Mouse (Mus musculus): ENCODE results near the gene Plekhj1.

Gene Plekhj1

GRCm38 (mm10) chr10:80806341-80807056, 8.1 kb upstream of the Plekhj1 start:
- intact Hi-C loops (cut with DNase I): loop anchor here (5.0 kb wide), 1 partner anchor 59 kb away; no protein-coding TSS in a partner anchor

- intact Hi-C loops (cut with DNase I): loop anchor here (5.0 kb wide), 1 partner anchor 59 kb away; no protein-coding TSS in a partner anchor
Measured at GRCm38 (mm10) chr10:80805925-80806324, 7.5 kb upstream of the Plekhj1 start.

DNA sequence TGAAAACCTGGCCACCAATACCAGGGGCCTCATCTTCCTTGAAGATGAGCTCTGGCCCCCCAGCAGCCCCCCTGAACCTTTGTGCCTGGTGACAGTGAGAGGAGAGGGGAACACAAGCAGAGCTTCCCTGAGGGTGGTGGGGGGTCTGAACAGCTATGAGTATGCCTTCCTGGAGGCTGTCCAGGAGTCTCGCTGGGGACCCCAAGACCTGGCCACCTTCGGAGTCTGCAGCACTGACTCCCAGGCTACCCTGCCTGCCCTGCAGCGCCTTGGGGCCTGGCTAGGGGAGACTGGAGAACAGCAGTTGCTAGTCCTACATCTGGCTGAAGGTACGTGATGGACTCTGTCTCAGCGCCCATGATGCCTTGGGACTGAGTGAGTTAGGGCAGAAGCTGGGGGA, 6.9 kb upstream of the Plekhj1 start:
- intact Hi-C loops (cut with DNase I): loop anchor here (5.0 kb wide), 1 partner anchor 58 kb away; no protein-coding TSS in a partner anchor

- intact Hi-C loops (cut with DNase I): loop anchor here (5.0 kb wide), 1 partner anchor 58 kb away; no protein-coding TSS in a partner anchor
Measured at GRCm38 (mm10) chr10:80804916-80805315, 6.5 kb upstream of the Plekhj1 start, which contains the start of gene Amh. TSS of gene Amh (plus strand) at chr10:80805243.

DNA sequence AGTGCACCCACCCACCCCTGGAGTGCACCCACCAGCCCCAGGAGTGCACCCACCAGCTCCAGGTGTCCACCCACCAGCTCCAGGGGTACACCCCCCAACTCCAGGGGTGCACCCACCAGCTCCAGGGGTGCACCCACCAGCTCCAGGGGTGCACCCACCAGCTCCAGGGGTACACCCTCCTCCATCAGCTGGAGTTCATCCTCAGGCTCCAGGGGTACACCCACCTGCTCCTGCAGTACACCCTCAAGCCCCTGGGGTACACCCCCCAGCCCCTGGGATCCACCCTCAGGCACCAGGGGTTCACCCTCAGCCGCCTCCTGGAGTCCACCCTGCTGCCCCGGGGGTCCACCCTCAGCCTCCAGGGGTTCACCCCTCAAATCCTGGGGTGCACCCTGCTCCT, 5.9 kb upstream of the Plekhj1 start:
- intact Hi-C loops (cut with DNase I): no loop called here

GRCm38 (mm10) chr10:80802996-80803395, 4.6 kb upstream of the Plekhj1 start:
- intact Hi-C loops (cut with DNase I): no loop called here

DNA sequence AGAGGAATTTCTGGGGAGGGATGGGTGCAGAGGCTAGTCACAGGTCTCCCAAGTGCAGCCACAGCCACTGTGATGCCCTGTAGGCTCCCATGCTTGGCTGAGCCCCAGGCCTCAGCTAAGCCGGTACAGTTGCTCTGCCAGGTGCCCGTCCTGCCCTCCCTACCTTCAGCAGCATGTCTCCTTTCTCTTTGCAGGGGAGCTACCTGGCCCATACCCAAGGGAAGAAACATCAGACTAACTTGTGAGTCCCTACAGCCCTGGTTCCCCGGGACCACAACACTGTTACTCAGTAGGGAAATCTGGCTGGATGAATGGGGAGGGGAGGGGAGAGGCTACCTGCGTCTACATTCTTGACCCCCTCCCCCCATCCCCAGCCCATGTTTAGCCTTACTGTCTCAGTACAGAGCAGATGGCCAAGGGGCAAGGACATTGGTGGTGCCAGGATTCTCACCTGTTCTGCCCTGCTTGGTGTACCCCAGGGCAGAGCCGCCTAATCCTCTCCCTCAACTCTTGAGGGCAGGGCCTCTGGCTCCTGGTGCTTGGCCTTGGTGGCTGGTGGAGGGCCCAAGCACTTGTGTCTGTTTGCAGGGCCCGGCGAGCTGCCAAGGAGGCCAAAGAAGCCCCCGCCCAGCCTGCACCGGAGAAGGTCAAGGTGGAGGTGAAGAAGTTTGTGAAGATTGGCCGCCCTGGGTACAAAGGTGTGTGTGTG, 3.9 kb upstream of the Plekhj1 start:
- intact Hi-C loops (cut with DNase I): no loop called here

- intact Hi-C loops (cut with DNase I): loop anchor here (2.0 kb wide), 1 partner anchor 44 kb away; the partner anchor contains the start of gene Dot1l
Measured at GRCm38 (mm10) chr10:80799070-80799566, 692 bp upstream of the Plekhj1 start.

DNA sequence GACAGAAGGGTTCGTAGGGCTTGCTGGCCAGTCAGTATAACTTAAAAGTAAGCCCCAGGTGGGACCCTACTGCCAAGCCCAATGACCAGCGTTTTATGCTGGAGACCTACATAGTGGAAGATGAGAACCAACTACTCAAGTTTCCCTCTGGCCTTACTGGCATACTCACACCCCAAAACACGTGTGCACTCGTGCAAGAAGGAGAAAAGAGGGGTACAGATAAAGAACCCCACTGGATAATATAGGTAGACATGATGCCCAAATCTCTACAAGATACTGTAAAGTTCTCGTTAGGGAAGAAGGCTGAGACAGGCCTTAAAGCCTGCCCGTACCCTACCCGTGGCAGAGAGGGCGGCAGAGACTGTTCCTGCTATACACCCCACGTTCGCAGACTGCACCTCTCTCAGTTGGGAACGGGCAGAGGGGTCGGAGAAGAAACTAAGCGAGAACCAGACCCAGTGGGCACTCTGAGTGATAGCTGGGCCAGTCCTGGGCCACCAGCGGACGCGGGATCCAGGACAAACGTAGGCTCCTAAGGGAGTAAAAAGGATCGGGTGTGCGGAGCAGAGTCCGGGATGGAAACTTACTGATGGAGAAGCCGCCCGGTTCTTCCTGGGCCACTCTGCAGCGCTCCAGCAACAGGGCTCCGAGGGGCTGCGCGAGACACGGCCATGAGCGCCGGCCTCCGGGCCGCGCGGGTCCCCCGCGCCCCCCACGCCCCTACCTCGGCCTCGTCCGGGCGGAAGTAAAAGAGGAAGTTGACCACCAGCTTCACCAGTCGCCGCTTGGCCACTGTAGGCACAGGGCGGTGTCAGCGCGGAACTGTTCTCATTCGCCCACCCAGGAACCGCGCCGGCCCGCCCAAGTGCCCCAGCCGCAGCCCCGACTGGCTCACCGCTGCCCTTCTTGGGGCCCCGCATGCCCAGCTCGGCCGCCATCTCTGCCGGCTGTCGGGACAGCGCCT, 958 bp downstream of the Plekhj1 start:
- intact Hi-C loops (cut with DNase I): loop anchor here (2.0 kb wide), 1 partner anchor 43 kb away; the partner anchor contains the start of gene Dot1l

- intact Hi-C loops (cut with DNase I): no loop called here
Measured at GRCm38 (mm10) chr10:80796307-80796848, 2.0 kb downstream of the Plekhj1 start.

DNA sequence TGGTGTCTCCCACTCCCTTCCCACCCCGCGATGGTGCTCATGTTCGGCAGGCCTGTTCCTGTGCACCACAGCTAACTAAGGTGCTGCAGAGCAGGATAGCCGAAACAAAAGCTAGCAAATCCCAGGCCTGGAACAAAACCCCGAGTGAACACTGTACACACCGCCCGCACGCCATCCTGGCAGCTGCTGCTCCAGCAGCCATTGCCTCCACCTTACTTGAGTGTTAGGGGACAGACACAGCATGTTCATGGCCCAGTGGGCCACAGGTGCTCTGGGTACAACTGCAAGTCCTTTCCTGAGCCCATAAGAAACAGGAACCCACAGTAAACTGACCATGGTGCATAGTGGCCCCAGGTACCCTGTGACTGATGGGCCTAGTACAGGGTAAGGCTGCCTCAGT, 3.7 kb downstream of the Plekhj1 start:
- intact Hi-C loops (cut with DNase I): no loop called here

- intact Hi-C loops (cut with DNase I): no loop called here
Measured at GRCm38 (mm10) chr10:80793803-80794202, 4.6 kb downstream of the Plekhj1 start.

DNA sequence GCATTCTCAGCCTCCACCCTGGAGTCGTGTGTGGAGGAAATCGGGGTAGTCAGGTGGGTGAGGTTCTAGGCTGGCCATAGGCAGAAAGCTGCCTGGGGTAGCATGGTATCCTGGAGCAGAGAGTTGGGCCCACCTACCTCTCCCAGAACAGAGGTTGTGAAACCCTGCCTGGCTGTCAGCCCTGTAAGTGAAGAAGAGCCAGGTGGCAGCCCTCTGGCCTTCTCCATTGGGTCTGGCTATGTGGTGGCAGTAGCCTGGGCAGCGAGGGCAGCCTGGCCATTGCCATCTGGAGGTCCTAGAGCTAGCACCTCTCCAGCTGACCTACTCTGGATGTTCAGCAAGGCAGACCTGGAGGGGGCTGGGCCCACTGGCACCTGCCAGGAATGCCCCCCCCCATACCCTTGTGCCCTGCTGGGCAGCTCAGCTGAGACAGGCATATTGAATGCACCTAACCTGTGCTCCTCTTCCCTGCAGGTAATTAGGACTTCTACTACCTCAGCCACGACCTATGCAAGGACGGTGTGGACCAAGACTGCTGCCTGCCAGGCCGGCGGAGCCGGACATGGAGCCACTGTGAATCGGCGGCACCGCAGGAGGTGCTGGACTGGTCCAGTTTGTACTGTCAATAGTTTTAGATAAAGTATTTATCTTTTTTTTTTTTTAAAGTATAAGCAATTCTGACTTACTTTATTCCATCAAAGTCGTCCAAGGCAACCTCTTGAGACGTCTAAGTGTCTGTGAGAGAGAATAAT, 5.2 kb downstream of the Plekhj1 start:
- intact Hi-C loops (cut with DNase I): no loop called here

GRCm38 (mm10) chr10:80792175-80793032, 6.0 kb downstream of the Plekhj1 start:
- intact Hi-C loops (cut with DNase I): no loop called here

- intact Hi-C loops (cut with DNase I): no loop called here
Measured at GRCm38 (mm10) chr10:80791476-80792174, 6.8 kb downstream of the Plekhj1 start.

DNA sequence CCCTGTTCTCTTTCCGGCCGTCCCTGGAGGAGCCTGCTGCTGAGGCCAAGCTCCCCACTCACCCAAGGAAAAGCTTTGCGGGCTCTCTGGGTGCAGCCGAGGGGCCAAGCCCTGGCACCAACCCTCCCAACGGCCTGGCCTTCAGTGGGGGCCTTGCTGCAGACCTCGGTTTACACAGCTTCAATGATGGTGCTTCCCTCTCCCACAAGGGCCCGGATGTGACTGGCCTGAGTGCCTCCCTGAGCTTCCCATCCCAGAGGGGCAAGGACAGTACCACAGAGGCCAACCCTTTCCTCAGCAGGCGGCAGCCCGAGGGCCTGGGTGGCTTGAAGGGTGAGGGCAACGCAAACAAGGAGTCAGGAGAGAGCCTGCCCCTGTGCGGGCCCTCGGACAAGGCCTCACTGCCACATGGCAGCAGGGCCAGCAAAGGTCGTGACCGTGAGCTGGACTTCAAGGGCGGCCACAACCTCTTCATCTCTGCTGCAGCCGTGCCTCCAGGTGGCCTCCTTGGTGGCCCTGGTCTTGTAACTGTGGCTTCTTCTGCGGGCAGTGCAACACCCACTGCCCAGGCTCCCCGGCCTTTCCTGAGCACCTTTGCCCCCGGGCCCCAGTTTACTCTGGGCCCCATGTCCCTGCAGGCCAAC, 7.5 kb downstream of the Plekhj1 start:
- intact Hi-C loops (cut with DNase I): no loop called here

- intact Hi-C loops (cut with DNase I): no loop called here
Measured at GRCm38 (mm10) chr10:80787517-80787916, 10.9 kb downstream of the Plekhj1 start.

GRCm38 (mm10) chr10:80785963-80786362, 12.5 kb downstream of the Plekhj1 start:
- intact Hi-C loops (cut with DNase I): no loop called here
